Mouse (Mus musculus) spleen, postnatal 4 days (tissue): ENCODE measurements around the gene Hivep3.

Source experiments
- DNase-seq, 2 experiments: peaks; one replicate each; pipeline ENCODE4 v3.0.0; 2022; ENCODE audit warnings: low spot score in 2 of 2

Hivep3 gene

DNA sequence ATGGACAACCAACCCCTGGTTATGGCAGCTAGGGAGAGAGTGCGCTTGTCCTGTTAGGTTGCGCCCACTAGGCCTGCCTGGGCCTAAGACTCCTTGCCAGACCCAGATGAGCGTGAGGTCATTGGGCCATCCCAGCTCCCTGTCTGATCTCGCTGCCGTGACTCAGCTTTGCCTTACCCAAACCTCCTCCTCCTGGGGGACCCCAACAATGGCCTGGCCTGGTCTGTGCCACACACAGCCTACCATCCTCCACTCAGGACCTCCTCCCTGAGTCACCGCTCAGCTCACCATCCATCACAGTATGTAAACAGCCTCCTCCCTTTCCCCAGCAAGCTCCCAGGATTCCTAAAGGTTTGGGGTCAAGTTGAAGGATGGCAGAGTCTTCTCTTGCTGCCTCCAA is 418.3 kb downstream of the Hivep3 start:
- no peak for DNase-seq

DNA sequence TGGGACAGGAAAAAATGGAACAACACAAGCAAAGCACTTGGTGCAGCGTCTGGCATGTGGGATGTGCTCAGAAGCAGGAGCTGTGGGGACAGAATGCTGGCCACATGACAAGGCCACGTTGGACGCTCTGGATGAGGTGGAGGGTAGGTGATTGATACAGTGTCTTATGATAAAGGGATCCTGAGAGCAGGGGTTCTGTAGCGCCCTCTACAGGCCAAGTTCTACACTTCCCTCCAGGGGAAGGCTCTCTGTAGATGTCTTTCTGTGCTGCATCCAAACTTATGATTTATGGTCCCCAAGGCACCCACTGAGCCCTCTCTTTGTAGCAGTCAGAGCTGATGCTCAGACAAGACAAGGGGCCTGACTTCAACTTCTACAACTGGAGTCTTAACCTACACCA is 419.1 kb downstream of the Hivep3 start:
- no peak for DNase-seq

DNA sequence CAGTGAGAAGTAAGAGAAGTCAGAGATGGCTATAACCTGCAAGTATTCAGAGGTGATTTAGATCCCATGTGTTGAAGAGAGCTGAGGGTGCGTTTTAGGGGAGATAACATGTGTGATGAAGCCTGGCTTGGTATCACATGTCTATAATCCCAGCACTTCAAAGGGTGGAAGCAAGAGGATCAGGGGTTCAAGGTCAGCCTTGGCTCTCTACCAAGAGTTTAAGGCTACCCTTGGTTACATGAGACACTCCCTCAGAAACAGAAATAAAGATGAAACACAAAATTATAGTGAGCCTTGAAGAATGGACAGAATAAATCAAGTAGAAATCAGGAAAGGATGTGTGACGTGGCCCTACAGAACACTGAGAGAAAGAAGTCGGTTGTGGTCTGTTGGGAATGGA is 420.2 kb downstream of the Hivep3 start:
- no peak for DNase-seq

DNA sequence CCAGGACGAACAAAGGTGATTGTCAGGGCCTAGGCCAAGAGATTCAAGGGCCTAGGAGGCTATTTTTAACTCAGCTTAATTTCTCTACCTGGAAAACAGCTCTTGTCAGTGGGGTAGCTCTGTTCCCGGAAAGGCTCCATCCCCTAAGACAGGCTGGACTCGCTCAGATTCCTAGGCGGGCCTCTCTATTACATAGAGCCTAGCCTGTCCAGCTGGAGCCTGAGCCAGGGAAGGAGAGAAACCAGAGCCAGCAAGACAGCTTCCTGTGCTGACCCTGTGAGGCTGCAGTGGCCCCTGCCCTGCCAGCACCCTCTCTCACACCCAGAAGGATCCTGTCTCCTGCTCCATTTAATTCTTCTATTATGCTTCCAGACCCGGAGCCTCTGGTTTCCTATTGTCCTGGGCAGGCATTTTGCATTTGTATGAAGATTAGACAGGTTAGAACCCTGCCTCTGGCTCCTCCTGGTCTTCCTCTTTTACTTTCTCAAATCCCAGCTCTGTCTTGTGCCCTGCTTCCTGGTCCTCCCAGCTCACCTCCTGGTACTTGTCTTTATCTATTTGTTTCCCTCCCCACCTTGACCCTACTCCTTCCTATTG is 425.2 kb downstream of the Hivep3 start:
- no peak for DNase-seq

DNA sequence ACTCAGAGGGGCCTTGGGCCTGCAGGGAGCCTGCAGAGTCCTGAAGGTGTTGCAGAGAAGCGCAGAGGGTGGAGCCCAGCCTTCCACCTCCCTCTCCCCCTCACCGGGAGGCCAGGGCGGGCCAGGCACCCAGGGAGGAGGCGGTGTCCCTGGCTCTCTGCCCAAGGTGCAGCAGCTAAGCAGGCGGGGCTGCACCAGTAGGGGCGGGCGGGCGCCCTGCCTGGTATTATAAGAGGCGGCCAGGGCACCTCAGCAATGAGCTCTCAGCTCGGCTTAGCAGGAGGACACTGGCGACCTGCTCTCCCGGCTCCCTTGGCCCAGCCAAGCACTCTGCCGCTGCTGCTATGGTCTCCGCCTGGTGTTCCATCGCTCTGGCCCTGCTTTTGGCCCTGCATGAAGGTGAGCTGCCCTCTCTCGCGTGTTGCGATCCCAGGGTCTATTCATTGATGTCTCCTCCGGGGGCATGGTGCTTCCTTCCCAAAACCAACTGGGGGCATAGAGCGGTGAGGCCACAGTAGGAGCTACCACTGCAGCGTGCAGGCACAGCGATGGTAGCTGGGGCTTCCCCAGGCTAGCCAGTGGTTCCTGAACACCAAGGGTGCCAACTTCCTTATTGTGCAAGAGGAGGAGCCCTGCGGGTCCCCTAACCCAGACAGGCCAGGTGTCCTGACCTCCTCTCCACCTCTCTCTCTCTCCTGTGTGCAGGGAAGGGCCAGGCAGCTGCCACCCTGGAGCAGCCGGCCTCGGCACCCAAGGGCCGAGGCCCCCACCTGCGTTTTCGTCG is 427.8 kb downstream of the Hivep3 start, which contains the start of gene Edn2:
TSS of gene Edn2 (plus strand) at position 41 of the 784 bp plus-strand sequence.
- no peak for DNase-seq

DNA sequence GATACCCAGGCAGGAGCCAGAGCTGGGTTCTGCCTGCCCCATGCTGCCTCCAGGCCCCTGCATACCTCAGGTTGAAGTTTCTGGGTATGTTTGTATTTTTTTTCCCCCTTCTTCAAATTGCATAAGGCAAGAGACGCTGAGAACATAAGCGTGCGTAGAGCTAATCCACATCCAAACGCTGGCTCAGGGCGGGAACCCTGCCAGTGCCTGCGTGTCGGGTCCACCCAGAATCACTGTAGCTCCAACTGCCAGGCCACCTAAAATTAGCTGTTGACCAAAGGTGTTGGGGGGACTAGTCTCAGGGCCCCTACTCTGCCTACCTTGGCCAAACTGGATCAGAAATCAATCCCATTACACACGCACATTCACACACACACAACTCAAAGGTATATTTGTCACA is 429.0 kb downstream of the Hivep3 start:
- DNase-seq: no peak

DNA sequence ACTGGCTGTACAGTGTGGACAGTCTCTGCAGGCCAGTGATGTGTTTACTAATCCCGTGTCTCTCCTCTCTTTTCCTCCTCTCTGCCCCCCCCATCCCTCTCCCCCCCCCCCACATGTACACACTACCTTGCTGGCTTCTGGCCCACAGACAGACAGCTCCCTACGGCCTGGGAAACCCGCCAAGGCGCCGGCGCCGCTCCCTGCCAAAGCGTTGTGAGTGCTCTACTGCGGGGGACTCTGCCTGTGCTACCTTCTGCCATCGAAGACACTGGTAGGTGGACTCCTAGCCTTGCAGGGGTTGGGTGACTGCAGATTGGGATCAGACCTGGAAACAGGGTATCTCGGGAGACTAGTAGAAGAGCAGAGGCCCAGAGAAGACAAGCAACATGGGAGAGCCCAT is 429.7 kb downstream of the Hivep3 start:
- no peak for DNase-seq

DNA sequence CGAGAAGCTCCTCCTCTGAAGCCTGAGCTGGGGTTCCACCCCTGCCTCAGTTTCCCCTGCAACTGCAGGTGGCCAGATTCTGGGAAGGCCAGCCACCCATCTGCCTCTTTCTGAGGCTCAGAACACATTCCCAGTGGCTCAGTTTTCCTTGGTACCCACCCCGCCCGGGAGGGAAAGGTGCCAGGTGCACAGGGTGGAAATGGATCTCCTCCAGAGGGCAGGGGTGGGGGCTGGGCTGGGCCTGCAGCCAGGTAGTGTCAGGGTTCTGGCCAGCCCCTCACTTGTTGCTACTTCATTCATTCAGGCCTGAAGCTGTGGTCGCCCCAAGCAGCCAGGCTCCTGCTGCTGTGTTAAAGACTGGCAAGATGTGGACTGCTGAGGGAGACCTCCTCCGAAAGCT is 430.7 kb downstream of the Hivep3 start:
- no peak for DNase-seq

DNA sequence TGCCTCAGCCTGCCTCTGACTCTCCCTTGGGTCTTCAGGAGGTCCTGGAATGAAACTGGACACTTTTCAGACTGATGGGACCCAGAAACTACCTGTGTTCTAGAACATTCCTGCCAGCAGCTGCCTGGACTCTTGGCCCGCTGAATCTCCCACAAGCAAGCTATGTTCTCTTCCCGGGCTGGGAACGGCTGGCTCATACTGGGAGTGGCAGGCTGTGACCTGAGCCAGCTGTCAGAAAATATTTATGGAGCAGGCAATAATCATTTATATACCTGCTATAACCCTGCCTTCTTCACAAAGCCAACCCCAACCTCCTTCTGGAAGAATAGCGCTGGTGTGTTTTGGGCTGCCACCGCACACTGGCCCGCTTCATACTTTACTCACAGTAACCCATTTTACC is 434.2 kb downstream of the Hivep3 start:
- DNase-seq: no peak

DNA sequence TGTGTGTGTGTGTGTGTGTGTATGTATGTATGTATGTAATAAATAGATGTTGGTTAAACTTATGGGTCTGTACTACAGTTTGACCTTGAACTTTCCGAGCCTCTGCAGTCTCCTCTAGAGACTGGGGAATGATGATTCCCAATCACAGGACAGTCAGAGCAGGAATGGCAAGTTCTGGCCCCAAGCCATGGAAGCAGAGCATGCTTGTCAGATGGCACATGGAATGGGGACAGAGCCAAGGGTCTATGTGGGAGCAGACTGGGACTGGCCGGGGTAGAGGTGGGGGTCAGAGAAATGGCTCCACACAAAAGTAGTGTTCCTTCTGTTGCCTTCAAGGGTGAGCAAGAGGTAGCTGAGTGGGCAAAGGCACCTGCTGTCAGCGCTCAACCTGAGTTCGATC is 434.8 kb downstream of the Hivep3 start:
- no peak for DNase-seq

DNA sequence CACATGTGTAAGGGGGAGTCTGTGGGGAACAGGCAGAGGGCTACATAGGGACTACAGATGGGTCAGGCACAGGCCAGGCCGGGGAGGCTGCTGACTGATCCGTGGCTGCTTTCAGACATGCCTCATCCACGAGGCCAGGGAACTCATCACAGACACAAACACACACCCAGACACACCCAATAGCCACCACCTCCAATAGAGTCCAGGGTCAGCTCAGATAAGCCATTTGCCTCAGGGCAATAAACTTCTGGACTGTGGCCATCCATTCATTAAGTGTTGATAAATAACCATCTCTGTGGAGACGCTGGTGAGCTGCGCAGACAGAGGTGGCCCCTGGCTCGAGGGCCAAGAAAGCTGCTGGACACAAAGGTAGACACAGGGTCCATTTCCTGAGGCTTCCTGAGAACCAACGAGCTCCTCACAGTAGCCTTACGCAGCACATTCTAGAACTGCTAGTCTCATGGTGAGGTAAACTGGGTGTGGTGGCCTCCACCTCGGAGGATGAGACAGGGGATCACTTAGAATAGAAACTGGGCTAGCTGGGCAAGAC is 436.9 kb downstream of the Hivep3 start:
- DNase-seq: no peak

DNA sequence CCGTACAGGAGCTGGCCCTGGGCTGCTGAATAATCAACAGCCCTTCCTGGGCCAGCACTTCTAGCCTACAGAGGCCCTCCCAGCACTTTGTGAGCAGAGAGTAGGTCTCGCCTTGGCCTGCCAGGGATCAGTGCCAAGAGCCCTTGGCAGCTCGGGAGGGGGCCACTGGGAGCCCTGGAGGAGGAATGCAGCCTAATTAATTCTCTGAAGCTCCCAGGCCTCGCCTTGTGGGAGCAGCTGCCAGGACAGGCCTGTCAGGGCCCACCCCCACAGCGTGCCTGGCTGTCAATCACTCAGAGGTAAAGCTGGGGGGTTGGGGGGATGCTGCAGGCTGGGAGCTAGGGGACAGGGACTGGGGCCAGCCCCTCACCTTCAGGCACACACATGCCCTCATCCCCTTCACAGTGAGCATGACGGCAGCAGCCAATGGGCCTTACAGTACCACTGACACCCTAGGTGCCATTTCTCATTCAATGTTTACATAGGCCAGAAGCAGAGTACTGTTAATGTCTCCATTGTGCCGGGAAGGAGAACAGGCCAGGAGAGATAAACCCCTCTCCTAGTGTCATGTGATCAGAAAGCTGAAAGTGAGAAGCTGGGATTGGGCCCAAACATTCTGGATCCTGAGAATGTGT is 438.6 kb downstream of the Hivep3 start:
- no peak for DNase-seq

DNA sequence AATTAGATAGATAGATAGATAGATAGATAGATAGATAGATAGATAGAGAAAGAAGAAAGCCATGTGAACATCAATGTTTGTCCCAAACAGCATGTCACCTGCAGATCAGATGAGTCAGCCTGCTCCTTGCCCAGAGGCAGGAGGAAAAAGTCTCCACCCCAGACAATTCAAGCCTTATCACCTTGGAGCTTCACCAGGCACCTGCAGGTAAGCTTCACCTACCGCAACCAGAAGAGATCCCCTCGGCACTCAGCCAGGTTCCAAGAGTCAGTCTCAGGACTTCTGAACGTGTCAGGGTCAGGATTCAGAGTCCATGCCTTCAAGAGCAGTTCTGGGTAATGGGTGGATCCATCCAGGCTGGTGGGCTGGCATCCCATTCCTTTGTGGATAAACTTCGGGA is 445.5 kb downstream of the Hivep3 start:
- DNase-seq: no peak

DNA sequence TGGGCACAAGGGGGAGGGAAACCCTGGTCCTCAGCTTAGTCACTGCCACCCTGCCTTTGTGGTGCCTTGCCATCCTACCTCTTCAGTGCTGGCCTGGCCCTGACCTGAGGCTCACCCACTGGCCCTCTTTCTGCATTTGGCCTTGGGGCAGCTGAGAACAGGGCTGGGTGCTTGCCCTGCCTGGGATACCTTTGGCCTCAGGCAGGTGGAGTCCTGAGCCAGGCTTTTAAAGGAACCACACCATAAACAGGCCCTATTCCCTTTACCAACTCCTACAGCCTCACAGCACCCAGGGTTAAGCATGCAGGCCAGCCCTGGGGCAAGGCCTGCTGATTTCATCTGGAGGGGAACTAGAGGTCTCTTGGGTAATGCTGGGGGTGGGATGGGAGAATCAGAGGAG is 447.0 kb downstream of the Hivep3 start:
- DNase-seq: no peak

DNA sequence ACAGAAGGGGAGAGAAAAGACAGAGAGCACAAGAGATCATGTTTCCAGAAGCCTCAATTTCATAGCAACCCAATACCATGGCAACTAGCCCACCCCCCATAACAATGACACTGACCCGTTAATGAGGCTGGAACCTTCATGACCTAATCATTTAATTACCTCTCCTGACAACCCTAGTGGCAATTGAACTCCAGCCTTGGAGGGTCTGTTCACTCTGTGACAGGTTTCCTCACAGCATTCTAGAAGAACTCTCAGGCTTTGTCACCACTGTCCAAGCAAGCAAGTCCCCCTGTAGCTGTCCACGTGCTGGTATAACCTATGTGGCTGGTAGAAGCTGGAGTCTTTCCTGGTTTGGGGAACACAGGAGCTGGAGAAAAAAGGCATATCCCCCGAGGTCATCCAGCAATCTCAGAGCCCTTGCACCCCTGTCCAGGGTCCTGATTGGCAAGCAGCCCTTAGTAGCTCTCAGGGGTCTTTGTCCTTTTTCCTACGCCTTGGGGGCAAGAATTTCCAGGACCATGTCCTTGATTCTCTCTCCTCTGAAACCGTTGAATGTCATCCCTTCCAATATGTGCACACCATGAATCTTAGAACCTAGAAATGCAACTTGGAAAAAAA is 450.9 kb downstream of the Hivep3 start:
- DNase-seq: no peak

DNA sequence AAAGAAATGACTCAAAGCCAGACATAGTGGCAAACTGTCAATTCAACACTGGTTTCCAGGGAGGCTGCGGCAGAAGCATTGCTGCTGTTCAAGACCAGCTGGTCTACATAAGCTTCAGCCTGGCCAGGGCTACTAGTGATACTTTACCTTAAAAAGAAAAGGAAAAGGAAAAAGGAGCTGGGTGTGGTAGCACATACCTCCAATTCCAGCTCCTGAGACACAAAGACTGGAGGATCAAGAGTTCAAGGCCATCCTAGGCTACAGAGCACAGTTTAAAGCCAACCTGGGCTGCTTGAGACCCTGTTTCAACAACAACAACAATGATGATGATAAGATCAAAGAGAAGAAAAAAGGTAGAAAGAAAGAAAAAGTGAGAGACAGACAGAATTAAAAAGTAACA is 452.9 kb downstream of the Hivep3 start:
- no peak for DNase-seq

DNA sequence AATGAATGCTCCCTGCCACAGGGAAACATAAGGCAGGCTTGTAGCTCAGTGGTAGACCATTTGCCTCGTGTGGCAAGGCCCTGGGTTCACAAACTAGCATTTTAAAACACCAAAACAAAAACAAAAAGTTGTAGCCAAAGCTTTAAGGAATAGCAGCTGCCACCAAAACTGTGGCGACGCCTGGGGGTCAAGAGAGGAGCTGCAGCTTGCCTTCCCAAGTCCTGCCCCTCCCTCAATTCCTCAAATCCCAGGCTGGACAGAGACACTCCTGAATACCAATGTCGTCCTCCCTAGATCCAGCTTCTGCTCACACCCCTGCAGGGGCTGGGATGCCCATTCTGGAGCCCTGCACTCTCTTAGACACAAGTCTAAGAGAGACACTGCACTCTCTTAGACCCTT is 453.4 kb downstream of the Hivep3 start:
- DNase-seq: no peak
